Mouse (Mus musculus) myocyte (in vitro differentiated cells): ENCODE measurements at regions not wholly inside any gene's neighbourhood (a gene's known extent, or its start where the extent isn't known, plus 50 kb on each side); places are given as distances from the start of the nearest gene placed in this dataset.

Experiments
- H3K27me3 ChIP-seq: one replicate; pipeline ENCODE4 v1.6.1; 2011; ENCODE audit not compliant: control insufficient read depth, insufficient read depth, insufficient read length
- H3K36me3 ChIP-seq: one replicate; pipeline ENCODE4 v1.6.1; 2011; ENCODE audit not compliant: control insufficient read depth, insufficient read depth
- H3K4me2 ChIP-seq: one replicate; pipeline ENCODE4 v1.6.1; 2011; ENCODE audit warnings: low read depth, control low read depth
- H3K4me3 ChIP-seq: one replicate; pipeline ENCODE4 v1.5.1; 2011; ENCODE audit warnings: mild to moderate bottlenecking, control low read depth, moderate library complexity
- H3K79me2 ChIP-seq: one replicate; pipeline ENCODE4 v1.6.1; 2011; ENCODE audit not compliant: control insufficient read depth, insufficient read depth
- H3ac ChIP-seq: one replicate; pipeline ENCODE4 v1.6.1; 2011; ENCODE audit not compliant: control insufficient read depth, insufficient read length
- CEBPB ChIP-seq: IDR thresholded peaks from 2 replicates; pipeline ENCODE4 v1.6.1; 2011; ENCODE audit warnings: mild to moderate bottlenecking, moderate library complexity; ENCODE audit not compliant: poor library complexity, insufficient read depth, severe bottlenecking
- E2F4 ChIP-seq: IDR thresholded peaks from one replicate; pipeline ENCODE4 v1.6.1; 2011; ENCODE audit warnings: mild to moderate bottlenecking, control low read depth, moderate library complexity; ENCODE audit not compliant: insufficient read depth
- MAX ChIP-seq: IDR thresholded peaks from one replicate; pipeline ENCODE4 v1.6.1; 2011; ENCODE audit warnings: low read depth, mild to moderate bottlenecking, control low read depth
- MYOD1 ChIP-seq, 3 experiments: IDR thresholded peaks; one replicate each; pipeline ENCODE4 v1.6.1; 2011; ENCODE audit warnings: control low read depth in 2 of 3, low read depth in 2 of 3, mild to moderate bottlenecking in 2 of 3, moderate library complexity in 1 of 3; ENCODE audit not compliant: insufficient read length in 2 of 3, control insufficient read depth in 1 of 3
- MYOG ChIP-seq, 3 experiments: IDR thresholded peaks; one replicate each; pipeline ENCODE4 v1.6.1; 2011; ENCODE audit warnings: control low read depth in 2 of 3, low read depth in 2 of 3, mild to moderate bottlenecking in 2 of 3; ENCODE audit not compliant: insufficient read length in 2 of 3, control insufficient read depth in 1 of 3, insufficient read depth in 1 of 3
- POLR2A ChIP-seq: IDR thresholded peaks from one replicate; pipeline ENCODE4 v1.6.1; 2011; ENCODE audit warnings: low read depth, mild to moderate bottlenecking, control low read depth, moderate library complexity; ENCODE audit not compliant: insufficient read length
- POLR2AphosphoS2 ChIP-seq: IDR thresholded peaks from one replicate; pipeline ENCODE4 v1.6.1; 2011; ENCODE audit warnings: low read depth, control low read depth; ENCODE audit not compliant: insufficient read length
- REST ChIP-seq: IDR thresholded peaks from one replicate; pipeline ENCODE4 v1.6.1; 2011; ENCODE audit warnings: mild to moderate bottlenecking, control low read depth, moderate library complexity; ENCODE audit not compliant: insufficient read depth, insufficient read length
- SRF ChIP-seq: IDR thresholded peaks from one replicate; pipeline ENCODE4 v1.6.1; 2011; ENCODE audit warnings: low read depth; ENCODE audit not compliant: control insufficient read depth, insufficient read length
- TCF12 ChIP-seq: IDR thresholded peaks from one replicate; pipeline ENCODE4 v1.6.1; 2011; ENCODE audit warnings: mild to moderate bottlenecking, control low read depth; ENCODE audit not compliant: poor library complexity, insufficient read depth, severe bottlenecking
- TCF3 ChIP-seq: IDR thresholded peaks from one replicate; pipeline ENCODE4 v1.6.1; 2011; ENCODE audit warnings: low read depth, control low read depth; ENCODE audit not compliant: insufficient read length
- USF1 ChIP-seq: IDR thresholded peaks from one replicate; pipeline ENCODE4 v1.6.1; 2011; ENCODE audit warnings: low read depth, mild to moderate bottlenecking, control low read depth, moderate library complexity

GRCm38 (mm10) chr10:117528575-117529268, 100.6 kb upstream of the Cpm start:
- H3K4me3 ChIP-seq: no peak overlapping the region
- no peaks in the 10 kb centered on the region for H3K27me3 ChIP-seq
- H3K4me2 ChIP-seq: no peak overlapping the region
- H3K79me2 ChIP-seq: no peaks in the 10 kb centered on the region
- H3K36me3 ChIP-seq: no peaks in the 10 kb centered on the region
- H3ac ChIP-seq: no peak overlapping the region
- TF ChIP-seq POLR2A: no peak
- no peak for TF ChIP-seq MYOD1 (IDR thresholded peaks at IDR 0.05; ENCODE audit: control insufficient read depth in 1 of 3, insufficient read length in 2 of 3, low read depth in 2 of 3)
- no peak for TF ChIP-seq MAX
- no peak for TF ChIP-seq USF1
- no peak for TF ChIP-seq SRF
- no peak for TF ChIP-seq TCF12
- no peak for TF ChIP-seq TCF3
- TF ChIP-seq CEBPB: no peak

GRCm38 (mm10) chr10:117527979-117528378, 101.3 kb upstream of the Cpm start:
- Histone ChIP-seq H3K79me2 (no peaks in the 10 kb centered on the region), H3K36me3 (no peaks in the 10 kb centered on the region), H3ac (no peak overlapping the region), H3K4me2 (no peak overlapping the region), H3K27me3 (no peaks in the 10 kb centered on the region), H3K4me3 (no peak overlapping the region)
- TF ChIP-seq USF1 (no peak), MYOD1 (IDR thresholded peaks at IDR 0.05; ENCODE audit: control insufficient read depth in 1 of 3, insufficient read length in 2 of 3, low read depth in 2 of 3) (no peak), E2F4 (no peak), POLR2A (no peak), MAX (no peak), MYOG (IDR thresholded peaks at IDR 0.05; ENCODE audit: control insufficient read depth in 1 of 3, insufficient read depth in 1 of 3, insufficient read length in 2 of 3, low read depth in 2 of 3) (no peak), TCF12 (no peak), SRF (no peak), CEBPB (no peak), POLR2AphosphoS2 (no peak), TCF3 (no peak), REST (no peak)

- no peak overlapping the region for H3K4me2 ChIP-seq
- no peaks in the 10 kb centered on the region for H3K36me3 ChIP-seq
- no peak overlapping the region for H3K4me3 ChIP-seq
- no peak overlapping the region for H3ac ChIP-seq
- no peak for TF ChIP-seq MYOD1 (IDR thresholded peaks at IDR 0.05; ENCODE audit: control insufficient read depth in 1 of 3, insufficient read length in 2 of 3, low read depth in 2 of 3)
- no peak for TF ChIP-seq TCF12
- no peak for TF ChIP-seq MYOG (IDR thresholded peaks at IDR 0.05; ENCODE audit: control insufficient read depth in 1 of 3, insufficient read depth in 1 of 3, insufficient read length in 2 of 3, low read depth in 2 of 3)
- TF ChIP-seq MAX: no peak
- no peak for TF ChIP-seq USF1
- TF ChIP-seq POLR2A: no peak
- TF ChIP-seq REST: no peak
- no peak for TF ChIP-seq TCF3
- no peak for TF ChIP-seq E2F4
- no peak for TF ChIP-seq POLR2AphosphoS2
- no peak for TF ChIP-seq SRF
- TF ChIP-seq CEBPB: no peak
- H3K79me2 ChIP-seq: no peaks in the 10 kb centered on the region
- H3K27me3 ChIP-seq: no peaks in the 10 kb centered on the region
Measured at GRCm38 (mm10) chr10:117527243-117527642, 102.1 kb upstream of the Cpm start.

- Histone ChIP-seq H3ac (no peak overlapping the region), H3K79me2 (no peaks in the 10 kb centered on the region), H3K27me3 (no peaks in the 10 kb centered on the region), H3K36me3 (no peaks in the 10 kb centered on the region), H3K4me2 (no peak overlapping the region), H3K4me3 (no peak overlapping the region)
- TF ChIP-seq USF1 (no peak), MAX (no peak), MYOG (IDR thresholded peaks at IDR 0.05; ENCODE audit: control insufficient read depth in 1 of 3, insufficient read depth in 1 of 3, insufficient read length in 2 of 3, low read depth in 2 of 3) (no peak), E2F4 (no peak), REST (no peak), MYOD1 (IDR thresholded peaks at IDR 0.05; ENCODE audit: control insufficient read depth in 1 of 3, insufficient read length in 2 of 3, low read depth in 2 of 3) (no peak)
Measured at GRCm38 (mm10) chr10:117526834-117527188, 102.5 kb upstream of the Cpm start.
